In the genomic region with DNA sequence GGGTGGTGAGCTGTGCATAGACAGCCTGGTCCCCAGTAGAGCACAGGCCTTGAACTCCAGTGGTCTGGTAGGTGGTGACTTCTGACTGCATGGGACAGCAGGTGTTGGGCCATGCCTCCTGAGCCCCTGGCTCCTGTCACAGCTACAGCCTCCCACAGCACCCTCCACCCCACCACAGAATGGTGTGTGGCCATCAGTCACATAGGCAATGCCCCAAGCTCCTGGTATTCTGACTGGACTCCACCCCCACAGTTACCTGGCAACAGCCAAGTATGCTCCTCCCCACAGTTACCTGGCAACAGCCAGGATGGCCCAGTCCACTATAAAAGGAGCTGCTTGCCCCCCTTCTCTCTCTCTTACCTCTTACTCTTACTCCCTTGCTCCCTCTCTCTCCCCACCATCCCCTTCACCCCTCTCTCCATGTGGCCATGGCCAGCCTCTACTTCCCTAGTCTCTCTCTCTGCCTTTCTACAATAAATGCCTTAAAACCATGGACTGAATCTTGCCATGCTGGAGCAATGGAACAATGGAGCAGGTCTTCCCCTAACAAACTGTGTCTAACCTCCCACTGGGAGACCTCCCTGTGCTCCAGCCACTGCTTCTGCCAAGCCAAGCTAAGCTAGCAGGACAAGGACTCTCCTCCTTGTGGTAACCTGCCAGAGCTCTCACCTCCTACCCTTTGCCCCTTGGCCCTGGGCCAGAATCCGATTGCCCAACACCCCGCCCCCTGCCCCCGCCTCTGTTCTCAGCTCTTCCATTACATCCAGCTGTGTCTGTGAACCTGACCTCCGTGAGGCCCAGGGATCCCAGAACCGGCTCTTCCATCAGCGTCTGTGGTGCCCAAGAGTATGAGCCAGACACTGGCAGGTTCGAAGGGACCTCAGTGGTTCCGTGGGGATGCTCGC, we compare ENCODE assay signal across 13 mouse cellular contexts. TPM values are rescaled to one million over a fixed set of nuclear protein-coding genes. Genes with fewer than 3 reads are reported as not detected.
DNase-seq lines count a peak whose midpoint lies in the region; ATAC-seq and TF ChIP-seq lines count a peak whose summit lies in the region.
"Had no signal": no experiment of that assay in that cellular context is flagged by ENCODE, and none has a peak within 500 bp of the region (broad histone marks: within the 10 kb centered on the region; RNA-seq: fewer than 3 reads in every experiment).

No protein-coding gene starts in this region.

- no peak for TF ChIP-seq CTCF in hindbrain, postnatal 0 days (IDR thresholded peaks at IDR 0.05; ENCODE audit: low read depth)
- no peak for TF ChIP-seq CTCF in thymus, adult 2 months (IDR thresholded peaks at IDR 0.05; ENCODE audit: borderline replicate concordance, control insufficient read depth, extremely low read depth, insufficient read depth, low read length, poor library complexity)

- no peaks in the 10 kb centered on the region for H3K27me3 ChIP-seq in hindbrain, postnatal 0 days (ENCODE audit: insufficient read depth, low read length)
- H3K27me3 ChIP-seq in midbrain, embryonic 11.5 days (ENCODE audit: control insufficient read depth, insufficient read depth, low read length): no peaks in the 10 kb centered on the region
- H3K27me3 ChIP-seq in thymus, adult 2 months (ENCODE audit: control insufficient read depth, insufficient read depth, low read length): no peaks in the 10 kb centered on the region

- DNase-seq in left cerebral cortex, postnatal 4 days: peak; percentile 12
- no peak for DNase-seq in left cerebral cortex, adult 8-10 months (ENCODE audit: low spot score in 2 of 2)
- no peak for DNase-seq in hindbrain, postnatal 0 days (ENCODE audit: low spot score)
- DNase-seq in kidney, adult 9 months: peak; percentile 19
- no peak for DNase-seq in midbrain, embryonic 11.5 days (ENCODE audit: low spot score, missing footprints)
- no peak for DNase-seq in urinary bladder, postnatal 14 days (ENCODE audit: low spot score)
- no peak for DNase-seq in thymus, adult 2 months
- DNase-seq: adrenal gland, postnatal 25 days; cerebellum, adult 2 months; heart, postnatal 36 days had no signal

- H3K4me2 ChIP-seq in hindbrain, postnatal 0 days (ENCODE audit: low read depth, low read length): no peak overlapping the region
- no peak overlapping the region for H3K4me2 ChIP-seq in midbrain, embryonic 11.5 days

- intact Hi-C loops in left cerebral cortex, postnatal 4 days (cut with DNase I): no loop called here

- ATAC-seq in hindbrain, postnatal 0 days: peak; percentile 30; the same call in 1 of the 2 replicates
- peak; percentile 57 for ATAC-seq in midbrain, embryonic 11.5 days (ENCODE audit: low FRiP score)
- ATAC-seq in CD4-positive, CD25-positive, alpha-beta regulatory T cell, adult 4 months: no peak
- ATAC-seq: lung, postnatal 0 days had no signal

- no peaks in the 10 kb centered on the region for H3K9me3 ChIP-seq in hindbrain, postnatal 0 days (ENCODE audit: low read length)
- no peaks in the 10 kb centered on the region for H3K9me3 ChIP-seq in midbrain, embryonic 11.5 days (ENCODE audit: control insufficient read depth, low read length)

- no peaks in the 10 kb centered on the region for H3K36me3 ChIP-seq in hindbrain, postnatal 0 days (ENCODE audit: insufficient read depth, low read length)
- no peaks in the 10 kb centered on the region for H3K36me3 ChIP-seq in midbrain, embryonic 11.5 days (ENCODE audit: control insufficient read depth, insufficient read depth, low read length)
- no peaks in the 10 kb centered on the region for H3K36me3 ChIP-seq in thymus, adult 2 months (ENCODE audit: control insufficient read depth, insufficient read depth, low read length)

- no peak overlapping the region for H3K27ac ChIP-seq in hindbrain, postnatal 0 days
- H3K27ac ChIP-seq in midbrain, embryonic 11.5 days (ENCODE audit: low read depth, low read length): no peak overlapping the region
- H3K27ac ChIP-seq in thymus, adult 2 months (ENCODE audit: control insufficient read depth, insufficient read depth, low read length): no peak overlapping the region

- H3K4me3 ChIP-seq in hindbrain, postnatal 0 days (ENCODE audit: low read length): no peak overlapping the region
- no peak overlapping the region for H3K4me3 ChIP-seq in midbrain, embryonic 11.5 days (ENCODE audit: low read depth, low read length)
- no peak overlapping the region for H3K4me3 ChIP-seq in thymus, adult 2 months (ENCODE audit: control insufficient read depth, insufficient read depth, low read length)

- WGBS in hindbrain, postnatal 0 days: 58% methylated on average over 9 of the region's 9 CpGs
- WGBS in midbrain, embryonic 11.5 days: 69% methylated on average over 9 of the region's 9 CpGs
- WGBS in thymus, adult 2 months: 82% methylated on average over 9 of the region's 9 CpGs

- H3K9ac ChIP-seq in hindbrain, postnatal 0 days (replicated peaks; ENCODE audit: low read length): no peak overlapping the region
- no peak overlapping the region for H3K9ac ChIP-seq in midbrain, embryonic 11.5 days (ENCODE audit: low read length)

- H3K4me1 ChIP-seq in hindbrain, postnatal 0 days (ENCODE audit: insufficient read depth, low read length): 0 out of 2 replicates have a peak, but pooled peaks cover 7% of the 10 kb centered on the region
- no peaks in the 10 kb centered on the region for H3K4me1 ChIP-seq in midbrain, embryonic 11.5 days (ENCODE audit: control insufficient read depth, insufficient read depth, low read length)
- H3K4me1 ChIP-seq in thymus, adult 2 months (replicated peaks; ENCODE audit: control insufficient read depth, insufficient read depth, low read length): no peaks in the 10 kb centered on the region

- TF ChIP-seq POLR2A in thymus, adult 2 months (IDR thresholded peaks at IDR 0.05; ENCODE audit: control insufficient read depth, extremely low read depth, insufficient read depth, low read length, poor library complexity): no peak

RNA-seq across cellular contexts. Expression of a gene that starts 14.9 kb away (rescaled TPM):
- not detected for total RNA-seq in left cerebral cortex, postnatal 4 days (2021)
- not detected for total RNA-seq in left cerebral cortex, adult 8-10 months (2022)
- total RNA-seq in hindbrain, postnatal 0 days (2014; rRNA removed): not detected in 2 replicates
- polyA plus RNA-seq in hindbrain, postnatal 0 days (2015; fragmentation: Nextera tagmentation; extraction: Ambion mirVana): not detected in 2 replicates
- polyA plus RNA-seq in midbrain, embryonic 11.5 days (2014; fragmentation: Nextera tagmentation; extraction: Ambion mirVana): not detected in 2 replicates
- not detected in 2 replicates for polyA plus RNA-seq in thymus, adult 2 months (2012; rRNA removed)
- polyA plus RNA-seq in CD4-positive, CD25-positive, alpha-beta regulatory T cell, adult 4 months (2017; shearing (Covaris generic)): not detected
- total RNA-seq: adrenal gland, postnatal 25 days; heart, postnatal 36 days; MEL had no signal
- polyA plus RNA-seq: cerebellum, adult 2 months; lung, postnatal 0 days had no signal

Comparison
In these comparisons a context has a peak if more than half of its experiments do, and no peak if none do; other contexts are left out.
1. DNase-seq: peak in left cerebral cortex, postnatal 4 days (single experiment) and kidney, adult 9 months (single experiment); none in left cerebral cortex, adult 8-10 months (0 of 2), hindbrain, postnatal 0 days (single experiment), midbrain, embryonic 11.5 days (single experiment), urinary bladder, postnatal 14 days (single experiment) and thymus, adult 2 months (single experiment).